Mouse (Mus musculus) thymus, postnatal 4 days (tissue): Measurements from ENCODE around the gene Oprm1.
"Not testable (repeated sequence)": the region's sequence is repeated elsewhere in the genome, so short reads cannot be mapped to it uniquely, and the experiment has no call there.

Experiments used
- DNase-seq: peaks from one replicate; pipeline ENCODE4 v3.0.0; 2021

The Oprm1 gene

GRCm38 (mm10) chr10:6758206-6758605 is at the start of gene Oprm1:
TSS of gene Oprm1 (plus strand) at chr10:6758506.
- DNase-seq = no peak

GRCm38 (mm10) chr10:6717181-6717948 is 40.9 kb upstream of the Oprm1 start:
- no peak for DNase-seq

GRCm38 (mm10) chr10:6723765-6724164 is 34.5 kb upstream of the Oprm1 start:
- no peak for DNase-seq

GRCm38 (mm10) chr10:6728469-6728868 is 29.8 kb upstream of the Oprm1 start:
- DNase-seq = peak; percentile 21

DNA sequence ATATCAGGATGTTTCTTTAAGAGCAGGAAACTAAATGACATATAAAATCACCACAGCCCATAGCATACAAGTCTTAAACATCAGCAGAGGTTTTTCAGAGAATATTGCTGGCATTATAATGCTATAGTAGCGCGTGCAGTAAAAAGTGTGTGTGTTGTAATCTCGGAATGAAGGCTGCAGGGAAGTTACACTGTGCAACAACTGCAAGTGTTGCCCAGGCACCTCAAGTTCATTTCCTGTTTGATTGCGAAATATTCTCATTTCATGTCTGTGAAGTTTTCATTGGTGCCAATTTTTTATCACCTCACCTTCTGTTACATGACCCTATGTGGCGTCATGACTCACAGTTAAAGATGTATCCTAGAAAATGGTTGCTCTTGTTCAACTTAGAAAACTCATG is 4.9 kb upstream of the Oprm1 start:
- no peak for DNase-seq

DNA sequence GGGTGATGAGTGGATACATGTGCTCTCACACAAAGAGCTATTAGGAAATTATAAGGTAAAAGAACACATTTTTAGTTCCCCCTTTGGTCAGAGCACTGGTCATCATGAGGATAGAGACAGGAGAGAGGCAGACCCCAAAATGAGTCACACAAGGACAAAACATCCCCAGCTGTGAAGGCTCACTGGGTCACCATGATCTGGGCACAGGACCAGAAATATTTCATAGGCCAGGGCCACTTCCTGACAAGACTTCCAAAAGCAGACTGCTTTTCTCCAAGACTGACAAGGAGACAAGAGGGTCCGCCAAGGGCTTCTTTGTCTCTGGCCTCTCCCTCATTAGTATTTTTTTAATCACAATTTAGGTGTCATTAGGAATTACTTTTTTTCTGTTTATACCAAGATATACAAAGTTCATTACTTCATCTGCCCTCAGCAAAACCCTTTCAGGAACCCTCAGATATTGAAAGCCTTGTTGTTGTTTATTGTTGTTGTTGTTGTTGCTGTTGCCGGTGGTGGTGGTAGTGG is 3.0 kb downstream of the Oprm1 start, which contains the start of gene Gm10945:
Gene Gm10945 (minus strand): TSS at position 475 of the 525 bp plus-strand sequence.
- no peak for DNase-seq

GRCm38 (mm10) chr10:6788517-6789237 is 30.4 kb downstream of the Oprm1 start:
- peak; percentile 44 for DNase-seq

DNA sequence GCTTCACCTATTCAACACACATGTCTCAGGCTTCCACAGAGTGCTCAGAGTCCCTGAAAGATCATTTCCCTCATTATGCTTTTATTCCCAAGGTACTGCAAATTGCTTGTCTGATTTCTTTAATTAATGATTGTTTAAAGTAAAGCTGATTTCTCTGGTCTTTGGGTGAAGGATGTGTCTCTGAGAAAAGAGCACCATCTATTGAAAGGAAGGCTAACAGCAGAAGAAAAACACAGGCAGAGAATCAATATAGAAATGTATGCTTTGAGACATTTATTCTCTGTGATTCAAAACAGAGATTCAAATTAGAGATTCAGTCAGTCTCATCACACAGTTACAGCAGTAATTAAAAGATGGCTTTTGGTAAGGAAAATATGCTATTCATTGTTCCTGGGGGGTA is 31.9 kb downstream of the Oprm1 start:
- no peak for DNase-seq

GRCm38 (mm10) chr10:6820626-6821025 is 62.3 kb downstream of the Oprm1 start:
- DNase-seq = no peak

DNA sequence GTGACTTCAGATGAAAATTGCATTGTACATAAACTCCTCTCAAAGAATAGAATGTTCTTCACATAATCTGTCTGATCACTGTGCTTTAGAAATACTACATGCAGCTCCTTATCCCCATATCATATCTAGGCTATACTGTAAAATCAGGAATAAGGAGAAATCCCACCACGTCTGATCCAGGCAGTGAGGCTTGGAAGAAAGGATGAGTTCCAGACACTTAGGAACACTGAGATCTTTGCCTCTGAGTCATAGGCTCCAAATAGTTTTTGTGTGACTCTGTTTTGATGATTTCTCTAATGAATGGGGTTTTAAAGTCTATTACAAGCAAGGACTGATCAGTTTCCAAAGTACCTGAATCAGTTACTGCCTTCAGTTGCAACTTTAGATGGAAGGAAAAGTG is 83.9 kb downstream of the Oprm1 start:
- no peak for DNase-seq

DNA sequence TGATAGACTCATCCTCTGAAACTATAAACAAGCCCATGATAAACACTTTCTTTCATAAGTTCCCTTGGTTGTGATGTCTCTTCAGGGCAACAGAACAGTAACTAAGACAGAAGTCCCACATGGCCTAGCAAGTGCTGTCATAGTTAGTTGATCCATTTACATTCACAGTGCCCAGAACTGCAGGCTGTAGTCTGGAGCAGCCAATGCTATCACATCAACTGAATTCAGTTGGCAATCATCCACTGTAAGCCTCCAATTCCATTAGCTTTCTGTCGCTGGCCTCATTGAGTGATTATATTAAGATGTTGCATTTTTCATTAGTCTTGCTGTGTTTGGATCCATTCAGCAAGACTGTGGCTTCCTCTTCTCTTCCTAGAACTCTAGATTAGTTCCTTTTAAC is 88.0 kb downstream of the Oprm1 start:
- DNase-seq = no peak

DNA sequence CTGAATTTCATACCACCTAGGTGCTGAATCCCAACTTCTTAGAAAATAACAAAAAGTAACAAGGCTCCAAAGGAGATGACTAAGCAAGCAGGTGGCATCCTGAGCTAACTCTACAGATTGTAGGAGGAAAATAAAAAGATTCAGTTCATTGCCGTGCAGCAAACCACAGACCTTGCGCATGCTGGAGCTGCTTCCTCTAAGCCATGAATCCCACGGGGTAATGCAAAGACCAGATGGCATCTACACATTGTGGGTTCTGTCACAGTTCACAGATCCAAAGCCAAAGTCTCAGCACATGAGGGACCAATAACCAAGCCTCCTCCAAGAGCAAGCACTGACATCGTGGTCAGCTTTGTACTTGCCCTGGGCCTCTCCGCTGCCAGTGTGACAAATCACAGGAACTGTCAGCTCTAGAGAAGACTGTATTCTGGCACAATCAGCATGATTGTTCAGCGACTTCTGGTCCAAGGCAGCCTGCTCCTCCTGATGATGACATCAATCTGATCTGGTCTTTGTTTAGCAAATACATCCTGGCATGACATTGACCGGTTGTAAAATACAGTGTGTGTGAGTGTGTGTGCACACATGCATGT is 90.0 kb downstream of the Oprm1 start:
- DNase-seq = no peak

- no peak for DNase-seq
Observed at GRCm38 (mm10) chr10:6848834-6849233, 90.5 kb downstream of the Oprm1 start.

DNA sequence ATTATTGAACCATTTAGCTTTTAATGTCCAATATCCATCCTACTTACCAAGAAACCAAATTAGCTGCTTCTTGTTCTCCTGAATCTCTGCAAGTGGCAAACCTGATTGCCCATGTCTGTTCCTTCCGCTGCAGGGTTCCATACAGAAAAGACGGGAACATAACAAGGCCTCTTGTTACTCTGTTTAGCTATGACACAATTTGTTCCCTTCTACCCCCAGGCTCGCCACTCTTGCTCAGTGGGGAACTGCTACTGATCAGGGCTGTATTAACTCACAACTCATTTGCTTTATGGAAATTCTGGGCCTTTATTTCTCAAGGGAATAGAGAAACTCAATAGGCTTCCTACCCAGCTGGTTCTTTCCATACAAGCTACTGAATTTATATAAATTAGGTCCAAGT is 97.5 kb downstream of the Oprm1 start:
- no peak for DNase-seq

DNA sequence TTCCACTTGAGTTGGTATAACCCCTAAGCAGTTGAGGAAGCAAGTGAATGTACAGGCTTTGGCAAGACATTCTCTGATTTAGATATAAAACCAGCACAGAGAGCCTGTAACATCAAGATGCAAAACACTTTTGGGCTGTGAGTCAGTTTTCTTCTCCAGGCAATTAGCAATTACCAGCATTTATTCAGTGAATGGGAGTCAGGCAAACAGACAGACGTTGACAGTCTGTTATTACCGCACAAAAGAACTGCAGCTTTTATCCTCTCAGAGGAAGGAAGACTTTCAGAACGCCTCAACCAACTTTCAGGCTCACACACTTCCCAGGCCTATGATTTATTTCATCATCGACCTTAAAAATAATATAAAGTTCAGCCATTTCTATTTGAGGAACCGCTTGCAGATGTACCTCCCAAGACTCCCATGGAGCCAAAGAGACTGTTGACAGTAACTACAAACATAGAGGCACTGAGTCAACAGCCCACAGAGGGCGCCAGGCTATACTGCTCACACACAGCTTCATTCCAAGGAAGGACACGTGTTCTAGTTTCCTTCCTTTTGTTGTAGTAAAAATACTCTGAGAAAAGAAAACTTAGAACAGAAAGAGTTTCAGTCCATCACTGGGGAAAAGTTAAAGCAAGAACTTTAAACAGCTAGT is 113.2 kb downstream of the Oprm1 start:
- no peak for DNase-seq

DNA sequence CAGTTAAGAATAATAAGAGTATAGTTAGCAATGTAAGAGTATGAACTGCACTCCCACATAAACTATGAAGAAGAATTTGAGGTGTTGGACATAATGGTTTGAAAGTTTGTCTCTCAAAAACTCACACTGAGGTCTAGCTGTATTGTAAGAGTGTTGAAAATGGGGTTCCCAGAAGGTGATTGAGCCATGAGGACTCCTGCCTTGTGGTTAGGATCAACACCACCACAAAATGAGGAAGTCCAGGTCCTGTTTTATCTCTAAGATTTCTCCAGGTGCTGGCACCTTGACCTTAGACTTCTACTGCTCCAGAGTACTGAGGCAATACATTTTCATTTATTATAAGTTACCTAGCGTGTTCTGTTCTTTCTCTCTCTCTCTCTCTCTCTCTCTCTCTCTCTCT is 115.6 kb downstream of the Oprm1 start:
- DNase-seq = no peak

DNA sequence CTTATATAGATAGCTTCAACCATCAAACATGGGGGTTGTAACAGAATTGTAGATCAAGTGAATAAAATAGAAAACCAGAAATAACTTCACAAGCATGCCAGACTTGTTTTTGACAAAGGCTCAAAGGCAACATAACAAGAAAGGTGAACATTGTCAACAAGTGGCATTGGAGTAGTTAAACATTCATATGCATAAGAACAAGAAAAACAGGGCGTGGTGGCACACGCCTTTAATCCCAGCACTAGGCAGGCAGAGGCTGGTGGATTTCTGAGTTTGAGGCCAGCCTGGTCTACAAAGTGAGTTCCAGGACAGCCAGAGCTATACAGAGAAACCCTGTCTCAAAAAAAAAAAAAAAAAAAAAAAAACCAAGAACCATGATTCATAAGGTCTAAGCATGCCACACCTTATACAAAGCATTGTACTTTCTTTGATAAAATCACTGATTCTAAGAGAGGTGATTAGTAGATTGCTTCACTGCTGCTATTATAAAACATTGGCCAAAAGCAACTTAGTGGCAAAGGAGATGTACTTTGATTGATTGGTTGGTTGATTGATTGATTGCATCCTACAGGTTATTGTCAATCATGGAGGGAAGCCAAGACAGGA is 120.1 kb downstream of the Oprm1 start:
- DNase-seq = no peak

- not testable (repeated sequence) for DNase-seq
Observed at GRCm38 (mm10) chr10:6882041-6882440, 123.7 kb downstream of the Oprm1 start.

DNA sequence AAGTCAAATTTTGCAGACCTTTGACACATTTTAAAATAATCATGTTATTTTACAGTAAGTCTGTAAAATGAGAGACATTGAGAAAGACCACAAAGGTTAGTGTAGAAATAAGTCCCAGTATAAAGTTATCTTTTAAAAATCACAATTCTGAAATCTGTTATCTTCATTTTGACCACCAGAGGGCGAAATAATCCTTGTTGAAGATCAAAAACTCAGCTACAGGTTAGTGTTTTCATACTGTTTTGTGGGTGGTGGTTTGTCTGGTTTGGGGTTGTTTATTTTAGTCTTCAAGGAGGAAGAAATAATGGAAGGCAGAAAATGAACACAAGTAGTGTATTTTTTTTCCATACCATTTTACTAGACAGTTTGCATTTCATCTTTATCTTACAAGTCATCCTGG is 127.2 kb downstream of the Oprm1 start:
- DNase-seq = no peak

DNA sequence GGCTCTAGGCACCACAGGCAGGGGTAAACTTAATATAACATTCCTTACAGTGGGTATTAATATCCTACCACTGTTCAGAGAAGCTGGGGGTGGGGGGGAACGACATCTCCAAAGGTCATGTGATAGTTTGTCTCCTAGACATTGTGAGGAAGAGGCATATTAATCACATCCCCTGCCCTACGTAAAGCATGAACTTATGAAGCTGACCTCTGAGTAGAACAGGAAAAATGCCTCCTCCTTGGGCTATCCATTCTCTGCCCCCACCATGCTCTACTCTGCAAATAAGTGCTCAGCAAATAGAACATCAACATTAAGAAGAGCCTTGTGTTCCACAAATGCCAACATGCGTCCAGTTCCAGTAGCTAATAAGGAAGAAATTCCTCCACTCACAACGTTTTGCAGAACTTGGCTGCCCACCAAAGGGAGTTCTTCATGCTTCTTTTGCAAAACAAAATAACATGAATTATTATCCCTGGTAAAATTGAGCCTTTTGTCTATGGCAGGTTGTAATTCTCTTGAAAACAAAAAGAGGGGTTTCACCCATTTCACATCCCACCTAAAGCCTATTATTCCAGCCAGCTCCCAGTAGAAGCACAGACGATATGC is 131.4 kb downstream of the Oprm1 start:
- DNase-seq = no peak

DNA sequence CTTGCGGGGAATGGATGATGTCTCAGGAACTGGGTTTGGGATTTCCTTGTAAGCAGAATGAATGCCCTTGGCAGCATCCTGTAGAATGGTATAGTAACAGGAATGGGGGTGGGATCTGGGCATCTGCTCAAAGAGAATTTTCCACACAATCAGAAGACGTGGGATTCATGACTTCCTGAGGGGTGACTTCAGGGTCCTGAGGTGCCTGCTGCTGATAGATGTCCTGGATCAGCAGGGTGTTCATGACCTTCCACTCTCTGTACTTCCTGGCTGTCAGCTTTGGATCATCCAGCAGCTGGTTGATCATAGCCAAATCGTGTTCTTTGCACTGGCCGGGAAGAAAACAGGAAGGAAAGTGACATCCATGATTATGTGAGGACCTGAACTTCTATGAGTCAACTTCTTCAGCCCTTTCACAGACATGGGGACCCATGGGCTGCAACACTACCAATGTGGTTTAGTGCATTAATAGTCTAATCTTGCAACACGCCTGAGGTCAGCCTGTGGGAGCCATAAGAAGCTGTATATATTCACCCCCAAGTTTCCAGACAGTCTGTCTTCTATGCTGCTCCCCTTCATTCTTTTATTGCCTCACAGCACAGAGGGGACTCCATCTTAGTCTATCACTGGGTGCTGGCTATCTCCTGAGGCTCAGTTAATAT is 132.2 kb downstream of the Oprm1 start:
- DNase-seq = no peak

DNA sequence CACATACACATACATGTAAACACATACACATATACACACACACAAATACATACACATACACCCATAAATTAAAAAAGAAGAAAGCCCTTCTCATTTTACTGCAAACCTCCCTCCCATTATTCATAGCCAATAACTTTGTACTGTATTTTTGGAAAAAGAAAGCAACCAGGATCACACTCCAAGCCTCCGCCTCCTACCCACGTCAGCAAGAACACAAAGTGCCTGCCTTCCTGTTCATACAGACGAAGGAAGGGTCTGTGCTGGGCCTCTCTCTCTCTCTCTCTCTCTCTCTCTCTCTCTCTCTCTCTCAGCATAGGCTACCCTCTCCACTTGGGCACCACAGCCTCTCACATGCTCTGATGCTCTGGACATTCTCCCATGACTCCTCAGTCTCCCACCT is 137.5 kb downstream of the Oprm1 start:
- DNase-seq = no peak
